Mouse (Mus musculus) embryonic facial prominence, embryonic 14.5 days (tissue): ENCODE measurements around the gene Anp32e. TPM values are rescaled to one million over a fixed set of nuclear protein-coding genes. Genes with fewer than 3 reads are reported as not detected.
A peak's percentile ranks its signal among the peaks of the same experiment; 100 is the strongest.

Experiments used
- ATAC-seq: fragments of 200-750 bp; cut with Nextera tagmentation; 2 replicates; pipeline ENCODE4 v1.8.0; 2017; ENCODE audit warnings: low read depth, moderate number of reproducible peaks, moderate TSS enrichment
- DNase-seq: peaks from one replicate; pipeline ENCODE4 v3.0.0-alpha.2; 2015; ENCODE audit warnings: low spot score
- H3K27ac ChIP-seq: fragments of 300-500 bp; sonication (generic); replicated peaks from 2 replicates; pipeline ENCODE4 v1.5.1; 2014; ENCODE audit warnings: low read depth, mild to moderate bottlenecking, low read length, moderate library complexity
- H3K27me3 ChIP-seq: fragments of 300-500 bp; sonication (generic); replicated peaks from 2 replicates; pipeline ENCODE4 v1.6.1; 2014; ENCODE audit warnings: low read length; ENCODE audit not compliant: control insufficient read depth, insufficient read depth
- H3K36me3 ChIP-seq: fragments of 300-500 bp; sonication (generic); 2 replicates; pipeline ENCODE4 v1.6.1; 2014; ENCODE audit warnings: low read length, mixed read lengths; ENCODE audit not compliant: control insufficient read depth, insufficient read depth
- H3K4me1 ChIP-seq: fragments of 300-500 bp; sonication (generic); 2 replicates; pipeline ENCODE4 v1.6.1; 2014; ENCODE audit warnings: antibody characterized with exemption, low read length; ENCODE audit not compliant: control insufficient read depth, insufficient read depth
- H3K4me2 ChIP-seq: fragments of 300-500 bp; sonication (generic); 2 replicates; pipeline ENCODE4 v1.6.1; 2014; ENCODE audit warnings: low read depth, mild to moderate bottlenecking, low read length, moderate library complexity, mixed read lengths
- H3K4me3 ChIP-seq: fragments of 300-500 bp; sonication (generic); 2 replicates; pipeline ENCODE4 v1.5.1; 2014; ENCODE audit warnings: low read depth, mild to moderate bottlenecking, low read length
- H3K9ac ChIP-seq: fragments of 300-500 bp; sonication (generic); 2 replicates; pipeline ENCODE4 v1.6.1; 2014; ENCODE audit warnings: low read depth, mild to moderate bottlenecking, low read length, moderate library complexity, mixed read lengths
- H3K9me3 ChIP-seq: fragments of 300-500 bp; sonication (generic); 2 replicates; pipeline ENCODE4 v1.6.1; 2016; ENCODE audit warnings: low read length; ENCODE audit not compliant: control insufficient read depth
- WGBS: fragments of 180-500 bp; shearing (Covaris S2); extraction: QIAGEN DNeasy Blood & Tissue Kit; methylation state at CpG from one replicate; pipeline ENCODE4 v1.1.7; 2014; 5-methylcytosine and 5-hydroxymethylcytosine counted together
- polyA plus RNA-seq: library from polyadenylated mRNA; unstranded; fragments of >200 nt; fragmentation: Nextera tagmentation; extraction: Ambion mirVana; gene quantifications from 2 replicates; pipeline ENCODE4 v1.2.1, GENCODE M21; 2014

The Anp32e gene
- polyA plus RNA-seq, 1 experiment from 2014 or later = 62.6 TPM

DNA sequence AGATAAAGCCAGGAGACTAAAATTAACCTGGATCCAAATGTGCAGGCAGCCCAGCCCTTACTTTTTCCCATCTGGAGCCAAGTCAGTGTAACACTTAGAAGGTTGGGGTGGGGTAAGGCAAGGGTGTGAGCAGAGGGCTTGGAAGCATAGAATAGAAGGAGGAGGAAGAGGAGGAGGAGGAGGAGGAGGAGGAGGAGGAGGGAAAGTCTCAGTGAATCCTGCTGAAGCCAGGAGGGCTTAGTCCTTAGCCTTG lies 26.7 kb upstream of the Anp32e start:
- DNase-seq = no peak
- Histone ChIP-seq H3K9me3 (no peaks in the 10 kb centered on the region), H3K4me2 (no peak overlapping the region), H3K4me3 (no peak overlapping the region), H3K36me3 (peaks cover 12% of the 10 kb centered on the region), H3K9ac (no peak overlapping the region; the same call in 1 of the 2 replicates), H3K4me1 (peaks cover 27% of the 10 kb centered on the region), H3K27me3 (no peaks in the 10 kb centered on the region), H3K27ac (no peak overlapping the region; the same call in 1 of the 2 replicates)
- ATAC-seq = no peak

DNA sequence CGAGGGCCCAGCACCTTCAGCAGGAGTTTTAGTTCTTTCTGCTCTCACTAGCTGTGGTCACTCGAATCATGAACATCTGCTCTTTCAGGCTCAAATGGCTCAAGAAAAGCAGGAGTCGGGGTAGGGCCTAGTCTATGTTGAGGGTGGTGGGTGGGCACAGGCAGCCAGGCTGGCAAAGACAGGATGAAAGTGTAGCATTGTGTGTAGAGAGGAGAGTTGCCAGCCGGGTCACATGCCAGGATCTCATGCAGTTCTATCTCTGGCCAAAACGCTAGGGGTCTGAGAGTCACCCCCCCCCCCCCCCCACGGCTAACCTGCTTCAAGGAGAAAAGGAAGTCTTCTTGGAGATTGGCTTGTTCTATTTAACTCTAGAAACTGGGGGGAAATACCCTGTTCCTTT lies 26.4 kb upstream of the Anp32e start:
- no peak overlapping the region for H3K4me3 ChIP-seq
- peaks cover 28% of the 10 kb centered on the region for H3K4me1 ChIP-seq
- no peak for DNase-seq
- peaks cover 9% of the 10 kb centered on the region for H3K36me3 ChIP-seq
- no peaks in the 10 kb centered on the region for H3K27me3 ChIP-seq
- H3K4me2 ChIP-seq = no peak overlapping the region
- H3K27ac ChIP-seq = no peak overlapping the region; the same call in 1 of the 2 replicates
- H3K9me3 ChIP-seq = no peaks in the 10 kb centered on the region
- ATAC-seq = no peak
- 33% methylated on average over 5 of the region's 6 CpGs for WGBS
- no peak overlapping the region; the same call in 1 of the 2 replicates for H3K9ac ChIP-seq

DNA sequence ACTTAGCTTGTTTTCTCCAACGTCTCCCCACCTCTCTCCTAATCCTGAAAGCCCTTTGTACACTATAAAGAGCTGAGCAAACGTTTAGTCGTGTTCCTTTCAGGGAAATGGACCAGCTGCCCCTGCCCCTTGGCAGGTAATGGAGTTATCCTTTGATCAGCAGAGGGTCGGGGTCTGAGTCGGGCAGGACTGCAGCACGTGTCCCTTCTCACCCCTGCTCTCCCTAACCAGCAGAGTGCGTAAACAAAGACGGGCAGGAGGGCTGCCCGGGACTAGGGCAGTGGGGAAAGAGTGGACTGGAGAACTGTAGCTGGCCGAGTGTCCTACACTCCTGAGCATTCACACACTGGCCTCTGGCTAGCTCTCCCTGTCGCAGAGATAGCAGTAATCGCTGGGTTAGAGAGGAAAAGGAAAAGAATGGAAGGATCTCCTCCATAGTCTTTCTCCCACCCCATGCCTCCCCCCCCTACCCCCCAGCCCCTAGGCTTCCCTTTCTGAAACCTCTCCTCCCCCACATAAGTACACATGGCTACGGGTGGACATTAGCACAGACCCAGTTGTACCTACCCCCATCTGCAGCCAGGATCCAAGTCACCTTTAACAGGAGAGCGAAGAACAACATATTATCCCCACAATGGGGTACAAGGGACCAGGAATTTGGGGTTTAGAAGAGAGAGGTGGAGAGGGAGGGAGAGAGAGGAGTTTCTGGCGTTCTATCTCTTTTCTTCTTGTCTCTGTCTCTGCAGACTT lies 25.1 kb upstream of the Anp32e start:
- Histone ChIP-seq H3K4me2 (peak overlapping the region; percentile 65), H3K4me3 (peak overlapping the region; percentile 37), H3K9me3 (no peaks in the 10 kb centered on the region), H3K36me3 (no peaks in the 10 kb centered on the region), H3K4me1 (peaks cover 28% of the 10 kb centered on the region), H3K9ac (peak overlapping the region; percentile 51), H3K27me3 (no peaks in the 10 kb centered on the region), H3K27ac (no peak overlapping the region)
- DNase-seq = no peak
- no peak for ATAC-seq
- WGBS = 6% methylated on average over 15 of the region's 15 CpGs

DNA sequence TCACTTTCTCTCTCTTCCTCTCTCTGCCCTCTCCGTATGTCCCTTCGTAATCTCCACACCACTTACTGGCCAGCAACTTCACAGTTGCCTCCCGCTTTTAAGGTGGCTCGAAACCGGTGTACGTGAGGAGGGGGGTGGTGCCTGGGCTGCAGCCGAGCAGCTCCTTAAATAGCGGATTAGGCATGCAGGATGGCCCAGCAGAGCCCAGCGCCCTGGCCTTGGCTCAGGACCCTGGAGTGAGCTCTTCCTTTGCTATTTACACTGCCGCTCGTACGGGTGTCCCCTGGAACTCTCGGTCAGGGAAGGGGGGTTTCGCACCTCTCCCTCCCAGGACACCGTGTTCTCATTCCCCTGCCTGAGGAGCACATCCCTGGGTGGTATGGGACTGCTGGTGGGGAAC lies 24.5 kb upstream of the Anp32e start, which contains the start of gene Car14:
Gene Car14 (minus strand): TSS at position 124 of the 400 bp plus-strand sequence.
- ATAC-seq (peak; percentile 15; the same call in 1 of the 2 replicates), DNase-seq (no peak)
- H3K9ac ChIP-seq = peak within 1 kb of the TSS; percentile 51
- WGBS = 1% methylated on average over 15 of the region's 15 CpGs
- no peak within 1 kb of the TSS for H3K27ac ChIP-seq
- H3K4me2 ChIP-seq = peak within 1 kb of the TSS; percentile 65
- no peaks in the 10 kb centered on the region for H3K27me3 ChIP-seq
- H3K4me3 ChIP-seq = peak within 1 kb of the TSS; percentile 37
- no peaks in the 10 kb centered on the region for H3K9me3 ChIP-seq
- H3K36me3 ChIP-seq = no peaks in the 10 kb centered on the region
- H3K4me1 ChIP-seq = peaks cover 28% of the 10 kb centered on the region

DNA sequence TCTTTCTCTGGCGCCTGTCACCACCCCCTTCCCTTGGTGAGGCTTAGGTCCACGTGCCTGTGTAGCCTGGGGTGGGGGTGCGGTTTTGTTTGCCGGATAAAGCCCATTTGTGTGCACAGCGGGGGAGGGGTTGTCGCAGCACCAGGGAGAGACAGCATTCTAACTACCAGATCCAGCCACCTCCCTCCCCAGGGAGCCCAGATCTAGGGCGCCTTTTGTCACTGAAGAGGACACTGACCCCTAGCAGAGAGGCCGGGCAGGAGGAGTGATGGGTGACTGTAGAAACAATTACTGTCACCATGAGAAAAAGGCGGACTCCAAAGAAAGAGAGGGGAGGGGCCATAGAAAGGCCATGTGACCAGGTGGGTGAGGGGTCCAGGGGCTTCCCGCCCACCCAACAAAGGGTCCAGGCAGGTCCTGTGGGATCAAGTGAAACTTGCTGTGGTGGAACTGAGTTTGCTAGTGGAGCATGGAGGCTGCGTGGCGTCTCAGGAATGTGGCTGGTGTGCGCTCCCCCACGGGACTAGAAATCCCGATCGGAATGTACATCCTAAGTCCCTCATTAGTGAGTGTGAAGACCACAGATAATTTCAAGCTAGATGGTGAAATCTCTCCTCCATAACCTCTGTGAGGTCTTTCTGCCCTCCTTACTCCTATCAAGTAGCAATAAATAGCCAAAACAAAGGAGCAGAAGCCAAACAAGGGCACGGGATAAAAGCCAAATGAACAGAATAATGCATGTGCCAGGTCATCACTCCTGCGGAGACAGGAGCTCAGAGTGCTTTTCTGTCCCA lies 23.7 kb upstream of the Anp32e start:
- under 1% methylated on average over 17 of the region's 18 CpGs for WGBS
- peaks cover 28% of the 10 kb centered on the region for H3K4me1 ChIP-seq
- H3K9me3 ChIP-seq = no peaks in the 10 kb centered on the region
- H3K9ac ChIP-seq = peak overlapping the region; percentile 38
- peak overlapping the region; percentile 37 for H3K4me3 ChIP-seq
- peak overlapping the region; percentile 65 for H3K4me2 ChIP-seq
- ATAC-seq (peak; percentile 27; the same call in 1 of the 2 replicates), DNase-seq (peak; percentile 64)
- no peaks in the 10 kb centered on the region for H3K27me3 ChIP-seq
- H3K36me3 ChIP-seq = no peaks in the 10 kb centered on the region
- H3K27ac ChIP-seq = no peak overlapping the region

DNA sequence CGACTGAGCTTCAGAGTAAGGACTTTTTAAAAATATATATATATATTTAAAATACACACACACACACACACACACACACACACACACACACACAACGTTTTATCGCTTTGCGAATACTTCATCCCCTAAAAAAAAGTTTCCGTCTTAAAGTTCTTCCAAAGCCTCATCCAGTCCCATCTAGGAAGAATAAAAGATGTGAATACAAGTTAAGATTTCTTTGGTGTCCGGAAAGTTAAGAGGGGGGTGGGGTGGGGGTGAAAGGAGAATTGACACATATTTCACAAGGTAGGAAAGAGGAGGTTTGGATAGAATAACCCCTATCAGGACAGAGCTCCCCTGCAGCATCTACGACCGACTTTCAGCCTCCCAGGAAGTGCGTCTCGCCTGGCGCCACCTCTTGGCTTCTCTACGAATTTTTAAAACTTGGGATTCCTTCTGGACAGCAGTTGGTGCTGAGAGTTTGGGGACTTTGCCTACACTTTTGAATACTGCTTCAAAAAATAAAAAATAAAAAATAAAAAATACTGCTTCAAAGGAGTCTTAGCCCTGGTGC lies 23.0 kb upstream of the Anp32e start:
- WGBS = 0% methylated on average over 12 of the region's 12 CpGs
- H3K4me1 ChIP-seq = peaks cover 28% of the 10 kb centered on the region

DNA sequence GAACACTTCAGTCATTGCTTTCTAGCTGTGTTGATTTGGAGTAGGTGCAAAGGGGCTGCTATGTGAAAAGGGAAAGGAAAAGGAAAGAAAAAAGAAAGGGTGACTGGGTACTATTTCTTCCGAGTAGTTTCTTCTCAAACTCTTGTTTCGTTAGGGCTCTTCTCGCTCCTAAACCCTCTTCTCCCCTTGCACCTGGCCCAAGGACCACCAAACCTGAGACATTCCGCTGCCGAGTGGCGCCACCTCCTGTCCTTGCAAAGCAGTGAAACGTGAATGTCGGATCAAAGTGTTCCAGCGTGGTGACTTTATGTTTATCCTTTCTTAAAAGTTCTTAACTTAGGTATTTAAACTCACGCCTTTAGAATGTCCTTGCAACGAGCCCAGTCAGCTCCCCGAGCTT lies 22.2 kb upstream of the Anp32e start:
- Histone ChIP-seq H3K27ac (no peak overlapping the region), H3K27me3 (no peaks in the 10 kb centered on the region), H3K36me3 (no peaks in the 10 kb centered on the region), H3K4me1 (peaks cover 28% of the 10 kb centered on the region), H3K9ac (0 out of 2 replicates have a peak overlapping the region, but pooled peaks have one; percentile 37), H3K9me3 (no peaks in the 10 kb centered on the region), H3K4me2 (peak overlapping the region; percentile 65), H3K4me3 (peak overlapping the region; percentile 22)
- WGBS = under 1% methylated on average over 12 of the region's 12 CpGs
- ATAC-seq = no peak
- DNase-seq = peak; percentile 48

More for the DNA sequence above, 23.0 kb upstream of the Anp32e start:
- Histone ChIP-seq H3K4me2 (peak overlapping the region; percentile 65), H3K9ac (0 out of 2 replicates have a peak overlapping the region, but pooled peaks have one; percentile 38), H3K36me3 (no peaks in the 10 kb centered on the region), H3K4me3 (peak overlapping the region; percentile 37), H3K27ac (no peak overlapping the region), H3K27me3 (no peaks in the 10 kb centered on the region), H3K9me3 (no peaks in the 10 kb centered on the region)
- 0 out of 2 replicates have a peak, but pooled peaks have one; percentile 26 for ATAC-seq
- peak; percentile 77 for DNase-seq

DNA sequence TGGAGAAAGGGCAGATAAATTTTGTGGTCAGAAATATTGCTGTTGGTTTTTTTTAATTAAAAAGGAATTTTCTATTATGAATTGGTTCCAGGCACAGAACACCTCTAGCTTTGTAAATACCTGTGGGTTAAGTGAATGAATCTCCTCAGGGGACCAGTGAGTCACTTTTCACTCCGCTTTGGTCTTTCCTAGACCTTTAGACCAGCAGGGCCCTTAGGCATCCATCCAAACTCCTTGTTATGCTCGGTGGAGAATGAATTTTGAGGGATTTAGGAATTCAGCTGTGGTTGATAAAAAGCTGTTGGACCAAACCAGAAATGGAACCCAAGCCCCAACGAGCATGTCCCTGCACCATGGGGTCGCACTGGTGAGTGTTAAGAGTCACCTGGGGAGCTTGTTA lies 21.4 kb upstream of the Anp32e start:
- H3K27ac ChIP-seq = no peak overlapping the region
- 34% methylated on average over 4 of the region's 4 CpGs for WGBS
- no peak for DNase-seq

More for the DNA sequence above, 21.4 kb upstream of the Anp32e start:
- H3K4me1 ChIP-seq = peaks cover 28% of the 10 kb centered on the region
- H3K4me2 ChIP-seq = no peak overlapping the region
- H3K9ac ChIP-seq = no peak overlapping the region
- H3K9me3 ChIP-seq = no peaks in the 10 kb centered on the region
- H3K4me3 ChIP-seq = no peak overlapping the region
- no peaks in the 10 kb centered on the region for H3K27me3 ChIP-seq
- H3K36me3 ChIP-seq = no peaks in the 10 kb centered on the region
- ATAC-seq = no peak
